Mouse (Mus musculus): ENCODE measurements around the gene Mpc1. TPM values are rescaled to one million over a fixed set of nuclear protein-coding genes. Genes with fewer than 3 reads are reported as not detected.

Gene Mpc1
- polyA plus RNA-seq (2015; fragmentation: Nextera tagmentation; extraction: Ambion mirVana): 241 and 254 TPM in 2 replicates

DNA sequence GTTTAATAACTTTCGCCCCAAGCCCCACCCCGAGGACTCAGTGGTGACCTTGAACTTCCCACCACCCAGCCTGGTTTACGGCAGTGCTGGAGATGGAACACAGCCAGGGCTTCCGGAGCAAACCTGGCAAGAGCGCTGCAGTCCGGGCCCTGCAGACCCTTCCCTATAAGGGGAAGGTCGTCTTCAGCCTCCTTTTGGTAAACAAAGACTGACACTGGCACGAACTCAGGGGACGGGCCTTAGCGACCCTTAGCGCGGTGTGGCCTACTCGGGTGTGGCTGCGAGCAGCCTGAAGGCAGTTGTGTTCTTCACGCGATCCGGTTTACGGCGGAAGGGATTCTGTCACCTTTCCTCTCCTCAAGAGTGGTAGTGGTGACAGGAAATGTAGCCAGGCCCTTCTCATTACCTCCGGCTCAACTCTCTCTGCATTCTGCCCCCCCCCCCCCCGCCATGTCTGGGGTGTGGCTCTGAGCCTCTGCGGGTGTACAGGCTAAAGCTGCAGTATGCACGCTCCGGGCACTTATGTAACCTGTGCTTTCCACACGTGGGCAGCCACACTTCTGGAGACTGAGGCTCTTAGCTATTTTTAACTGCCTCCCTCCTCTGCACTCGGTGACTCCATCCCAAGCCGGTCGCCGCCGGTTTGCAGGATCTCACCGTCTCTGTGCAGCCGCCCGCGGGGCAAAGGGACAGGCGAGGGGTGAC lies at the start of gene Mpc1:
Gene Mpc1, plus strand, starts transcription at position 84 of the 705 bp plus-strand sequence.
- Histone ChIP-seq H3K4me2 (peak within 1 kb of the TSS; percentile 98), H3K36me3 (no peaks in the 10 kb centered on the region), H3K9ac (peak within 1 kb of the TSS; percentile 89), H3K4me3 (peak within 1 kb of the TSS; percentile 79), H3K27ac (peak within 1 kb of the TSS; percentile 94), H3K4me1 (replicated peaks) (peaks cover 32% of the 10 kb centered on the region), H3K9me3 (no peaks in the 10 kb centered on the region), H3K27me3 (no peaks in the 10 kb centered on the region)
- 1% methylated on average over 34 of the region's 35 CpGs for WGBS
- peak; percentile 78 for ATAC-seq (ENCODE audit: low FRiP score)

DNA sequence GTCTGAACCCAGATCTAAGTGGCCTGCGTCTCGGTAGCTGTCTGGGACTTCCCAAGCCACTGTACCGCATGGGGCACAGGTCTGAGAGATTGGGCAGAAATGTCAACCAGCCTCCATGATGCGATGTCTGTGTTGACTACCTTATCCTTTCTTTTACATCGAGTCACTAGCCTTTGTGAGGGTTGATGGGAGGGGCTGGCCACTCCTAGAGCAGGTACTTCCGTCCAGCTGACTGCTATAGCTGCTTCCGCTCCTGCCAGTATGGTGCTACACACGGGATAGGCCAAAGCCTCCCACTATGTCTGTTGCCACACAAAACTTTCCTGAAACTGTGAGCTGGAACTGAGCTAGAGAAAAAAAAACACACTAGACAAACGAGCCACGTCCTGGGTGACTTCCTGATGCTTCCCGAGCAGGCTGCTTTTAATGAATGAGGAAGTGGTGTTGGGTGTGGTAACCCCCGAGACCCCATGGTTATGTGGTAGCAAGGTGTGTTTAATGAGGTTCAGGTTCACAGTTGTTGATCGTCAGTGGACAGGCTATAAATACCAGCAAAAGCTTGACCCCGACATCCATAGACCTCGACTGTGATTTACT lies 49.0 kb upstream of the Mpc1 start:
- Histone ChIP-seq H3K36me3 (no peaks in the 10 kb centered on the region), H3K27ac (no peak overlapping the region), H3K4me2 (no peak overlapping the region), H3K4me1 (replicated peaks) (no peaks in the 10 kb centered on the region), H3K9ac (no peak overlapping the region), H3K4me3 (no peak overlapping the region), H3K9me3 (no peaks in the 10 kb centered on the region), H3K27me3 (no peaks in the 10 kb centered on the region)
- WGBS: 81% methylated on average over 15 of the region's 15 CpGs
- ATAC-seq (ENCODE audit: low FRiP score): no peak

DNA sequence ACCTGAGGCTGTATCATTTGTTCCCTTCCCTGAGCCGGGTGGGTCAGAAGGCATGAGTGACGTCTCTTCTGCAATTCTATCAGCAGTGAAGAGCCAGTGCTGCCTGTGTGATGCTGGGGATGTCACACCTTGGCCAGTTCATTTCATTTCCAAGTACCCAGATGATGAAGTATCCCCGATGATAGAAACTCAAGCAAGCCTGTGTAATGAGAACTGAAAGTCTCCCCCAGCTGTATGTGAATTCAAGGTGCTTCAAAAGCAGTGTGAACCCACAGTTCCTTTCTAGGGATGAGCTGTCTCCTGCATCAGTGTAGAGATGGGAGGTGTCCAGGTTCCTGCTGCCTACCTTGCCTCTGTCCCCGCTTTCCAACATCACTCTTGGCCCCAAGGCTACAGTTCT lies 48.2 kb upstream of the Mpc1 start:
- Histone ChIP-seq H3K9me3 (no peaks in the 10 kb centered on the region), H3K4me2 (no peak overlapping the region), H3K36me3 (no peaks in the 10 kb centered on the region), H3K4me1 (replicated peaks) (no peaks in the 10 kb centered on the region), H3K27me3 (no peaks in the 10 kb centered on the region), H3K4me3 (no peak overlapping the region), H3K27ac (no peak overlapping the region), H3K9ac (no peak overlapping the region)
- 89% methylated on average over 4 of the region's 4 CpGs for WGBS
- ATAC-seq (ENCODE audit: low FRiP score): no peak

DNA sequence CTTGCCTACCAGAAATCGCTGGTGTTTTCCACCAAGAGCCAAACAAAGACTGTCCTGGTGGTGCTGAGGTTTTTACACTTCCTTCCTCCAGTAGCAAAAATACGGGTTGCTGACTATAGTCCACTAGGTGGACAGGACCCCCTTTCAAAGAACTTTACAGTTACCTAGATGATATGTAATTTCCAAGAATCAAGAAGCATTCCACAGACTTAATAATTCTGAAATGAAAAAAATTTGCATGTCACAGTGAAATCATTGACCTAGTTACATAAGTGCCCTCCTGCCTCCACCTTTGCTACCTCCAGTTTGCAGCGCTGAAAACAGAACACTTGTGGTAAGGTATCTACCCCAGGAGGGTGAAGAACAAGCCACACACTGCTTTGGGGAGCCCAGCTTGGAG lies 47.0 kb upstream of the Mpc1 start, which contains the start of gene Ccr6:
Gene Ccr6, plus strand, starts transcription at position 301 of the 400 bp plus-strand sequence.
- Histone ChIP-seq H3K27ac (no peak within 1 kb of the TSS), H3K9me3 (no peaks in the 10 kb centered on the region), H3K4me1 (replicated peaks) (no peaks in the 10 kb centered on the region), H3K4me3 (no peak within 1 kb of the TSS), H3K36me3 (no peaks in the 10 kb centered on the region), H3K4me2 (no peak within 1 kb of the TSS), H3K27me3 (no peaks in the 10 kb centered on the region), H3K9ac (no peak within 1 kb of the TSS)
- no peak for ATAC-seq (ENCODE audit: low FRiP score)
- WGBS: 76% methylated on average over 3 of the region's 3 CpGs

DNA sequence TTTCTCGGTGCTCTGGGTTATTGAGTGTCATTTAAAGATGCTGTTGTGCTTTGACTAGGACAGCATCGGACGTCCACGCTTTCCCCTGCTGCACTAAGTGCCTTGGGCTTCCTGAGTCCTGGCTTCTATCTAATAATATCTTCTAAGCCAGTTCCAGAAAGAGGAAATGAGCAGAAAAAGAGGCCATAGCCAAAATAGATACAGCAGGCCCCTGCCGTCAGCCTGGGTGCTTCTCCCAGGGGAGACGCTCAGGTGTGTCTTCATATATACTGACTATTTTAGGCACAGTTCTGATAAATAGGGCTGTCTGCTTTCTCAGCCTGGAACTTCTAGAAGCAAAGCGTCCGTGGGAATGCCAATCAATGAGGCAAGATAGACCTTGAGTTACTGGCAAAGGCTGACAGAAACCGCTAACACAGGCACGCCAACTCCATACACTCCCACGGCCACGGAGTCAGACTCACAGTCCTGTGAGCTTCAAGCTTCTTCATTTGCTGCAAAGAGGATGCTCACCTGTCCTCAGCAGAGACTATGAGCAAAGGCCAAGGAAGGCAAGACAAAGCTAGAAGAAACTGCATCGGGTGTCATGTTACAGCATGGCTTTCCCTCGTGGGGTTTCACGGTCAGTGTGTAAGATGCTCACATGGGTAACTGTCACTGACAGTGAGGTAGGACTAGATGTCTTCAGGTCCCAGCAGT lies 44.5 kb upstream of the Mpc1 start:
- H3K4me2 ChIP-seq: no peak overlapping the region
- H3K4me3 ChIP-seq: no peak overlapping the region
- no peaks in the 10 kb centered on the region for H3K36me3 ChIP-seq
- H3K27ac ChIP-seq: no peak overlapping the region
- H3K4me1 ChIP-seq (replicated peaks): no peaks in the 10 kb centered on the region
- no peak overlapping the region for H3K9ac ChIP-seq
- H3K27me3 ChIP-seq: no peaks in the 10 kb centered on the region
- 86% methylated on average over 15 of the region's 15 CpGs for WGBS
- H3K9me3 ChIP-seq: no peaks in the 10 kb centered on the region
- ATAC-seq (ENCODE audit: low FRiP score): no peak

DNA sequence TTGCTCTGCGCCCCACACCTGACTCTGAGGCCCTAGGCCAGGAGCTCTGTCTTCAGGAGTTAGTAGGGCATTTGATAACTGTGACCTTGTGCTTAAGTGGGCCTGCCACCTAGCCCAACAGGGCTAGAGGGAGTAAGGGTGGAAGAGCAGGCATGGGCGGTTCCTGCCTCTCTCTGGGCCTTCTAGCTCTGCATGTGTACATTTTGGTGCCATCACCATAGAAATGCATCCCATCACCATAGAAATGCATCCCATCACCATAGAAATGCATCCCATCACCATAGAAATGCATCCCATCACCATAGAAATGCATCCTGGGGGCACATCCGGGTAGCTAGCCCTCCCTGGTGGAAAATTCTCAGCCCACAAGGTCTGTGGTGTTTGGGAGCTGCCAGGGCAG lies 43.1 kb upstream of the Mpc1 start:
- no peak for ATAC-seq (ENCODE audit: low FRiP score)
- Histone ChIP-seq H3K9me3 (no peaks in the 10 kb centered on the region), H3K27me3 (no peaks in the 10 kb centered on the region), H3K36me3 (no peaks in the 10 kb centered on the region), H3K4me1 (replicated peaks) (no peaks in the 10 kb centered on the region), H3K27ac (no peak overlapping the region), H3K4me2 (no peak overlapping the region), H3K4me3 (no peak overlapping the region), H3K9ac (no peak overlapping the region)
- 70% methylated on average over 3 of the region's 3 CpGs for WGBS

DNA sequence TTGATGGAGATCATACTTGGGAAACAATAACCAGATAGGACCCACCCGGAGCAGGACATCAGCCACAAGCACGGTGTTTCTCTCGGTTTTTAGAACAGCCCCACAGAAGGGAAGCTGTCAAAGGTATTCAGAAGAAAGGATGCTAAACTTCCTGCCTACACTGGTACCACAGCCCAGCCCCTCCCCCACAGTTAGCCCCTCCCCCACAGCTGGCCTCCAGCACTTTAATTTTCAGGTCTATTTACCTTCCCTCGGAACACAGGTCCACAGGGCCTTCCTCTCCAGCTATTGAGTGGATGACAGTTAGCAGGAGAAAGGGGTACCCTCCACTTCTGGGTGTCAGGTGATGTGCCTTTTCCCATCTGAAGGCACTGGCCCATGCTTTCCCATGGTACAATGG lies 42.2 kb upstream of the Mpc1 start:
- no peaks in the 10 kb centered on the region for H3K4me1 ChIP-seq (replicated peaks)
- WGBS: 64% methylated on average over 4 of the region's 4 CpGs
- no peak for ATAC-seq (ENCODE audit: low FRiP score)
- no peaks in the 10 kb centered on the region for H3K9me3 ChIP-seq
- H3K4me2 ChIP-seq: no peak overlapping the region
- no peak overlapping the region for H3K4me3 ChIP-seq
- no peaks in the 10 kb centered on the region for H3K36me3 ChIP-seq
- no peak overlapping the region for H3K27ac ChIP-seq
- no peaks in the 10 kb centered on the region for H3K27me3 ChIP-seq
- H3K9ac ChIP-seq: no peak overlapping the region

DNA sequence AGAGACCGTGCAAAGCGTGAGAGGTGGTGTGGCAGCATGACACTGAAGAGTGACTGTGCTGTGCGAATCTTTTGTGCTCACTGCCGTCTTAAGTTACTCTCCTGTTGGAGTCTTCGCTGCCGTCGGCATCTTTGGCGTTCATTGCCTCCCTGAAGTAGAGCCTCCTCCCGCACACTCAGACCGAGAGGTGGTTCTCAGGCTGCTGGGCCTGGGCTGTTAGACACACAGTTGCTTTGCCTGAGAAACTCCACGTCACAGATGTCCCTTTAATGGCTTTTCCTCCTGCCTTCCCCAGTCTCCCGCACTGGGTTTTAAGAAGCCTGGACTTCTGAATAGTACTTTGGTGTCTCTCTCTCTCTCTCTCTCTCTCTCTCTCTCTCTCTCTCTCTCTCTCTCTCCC lies 41.1 kb upstream of the Mpc1 start:
- no peak for ATAC-seq (ENCODE audit: low FRiP score)
- H3K27ac ChIP-seq: no peak overlapping the region
- no peaks in the 10 kb centered on the region for H3K27me3 ChIP-seq
- H3K4me3 ChIP-seq: no peak overlapping the region
- no peaks in the 10 kb centered on the region for H3K4me1 ChIP-seq (replicated peaks)
- H3K36me3 ChIP-seq: no peaks in the 10 kb centered on the region
- 74% methylated on average over 12 of the region's 12 CpGs for WGBS
- H3K4me2 ChIP-seq: no peak overlapping the region
- no peak overlapping the region for H3K9ac ChIP-seq
- H3K9me3 ChIP-seq: no peaks in the 10 kb centered on the region

DNA sequence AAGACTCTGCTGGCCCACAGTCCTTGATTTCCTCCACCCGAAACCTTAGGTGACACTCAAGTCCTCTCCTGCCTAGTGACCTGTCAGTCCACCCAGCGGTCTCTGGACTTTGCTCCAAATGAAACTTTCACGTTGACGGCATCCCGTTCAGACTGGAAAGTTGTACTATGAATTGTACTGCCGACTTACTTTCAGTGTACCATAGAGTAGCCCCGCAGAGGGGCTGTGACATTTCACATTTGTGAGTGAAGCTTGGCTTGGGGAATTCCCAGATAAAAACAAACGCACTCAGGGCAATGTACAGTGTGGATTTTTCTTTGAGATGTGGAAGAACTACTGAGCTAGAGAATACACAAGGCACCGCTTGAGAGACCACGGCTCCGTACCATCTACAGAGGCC lies 40.5 kb upstream of the Mpc1 start:
- no peaks in the 10 kb centered on the region for H3K36me3 ChIP-seq
- H3K4me1 ChIP-seq (replicated peaks): no peaks in the 10 kb centered on the region
- no peak overlapping the region for H3K4me3 ChIP-seq
- H3K9me3 ChIP-seq: no peaks in the 10 kb centered on the region
- WGBS: 91% methylated on average over 11 of the region's 11 CpGs
- H3K4me2 ChIP-seq: no peak overlapping the region
- no peak for ATAC-seq (ENCODE audit: low FRiP score)
- H3K27ac ChIP-seq: no peak overlapping the region
- no peaks in the 10 kb centered on the region for H3K27me3 ChIP-seq
- H3K9ac ChIP-seq: no peak overlapping the region

DNA sequence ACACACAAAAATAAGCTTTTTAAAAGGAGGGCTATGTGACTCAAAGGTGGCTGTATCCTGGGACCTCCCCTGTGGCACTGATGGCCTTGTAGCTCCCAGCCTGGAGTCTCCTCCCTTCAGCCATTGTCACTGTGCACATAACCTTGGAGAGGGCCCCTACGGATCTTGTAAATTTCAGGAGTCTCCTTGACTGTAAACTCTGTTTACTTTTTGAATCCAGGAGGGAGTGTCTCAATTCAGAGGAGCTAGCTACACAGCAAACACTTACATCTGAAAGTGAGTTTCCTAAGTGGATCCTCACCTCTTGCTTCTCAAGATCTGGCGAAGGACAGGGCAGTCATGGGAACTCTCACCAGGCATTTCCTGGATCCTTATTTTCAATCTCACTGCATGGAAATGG lies 38.6 kb upstream of the Mpc1 start:
- no peaks in the 10 kb centered on the region for H3K27me3 ChIP-seq
- no peaks in the 10 kb centered on the region for H3K9me3 ChIP-seq
- no peak overlapping the region for H3K4me3 ChIP-seq
- H3K36me3 ChIP-seq: no peaks in the 10 kb centered on the region
- no peak overlapping the region for H3K4me2 ChIP-seq
- H3K27ac ChIP-seq: no peak overlapping the region
- H3K9ac ChIP-seq: no peak overlapping the region
- 91% methylated on average over 2 of the region's 2 CpGs for WGBS
- no peaks in the 10 kb centered on the region for H3K4me1 ChIP-seq (replicated peaks)
- no peak for ATAC-seq (ENCODE audit: low FRiP score)

DNA sequence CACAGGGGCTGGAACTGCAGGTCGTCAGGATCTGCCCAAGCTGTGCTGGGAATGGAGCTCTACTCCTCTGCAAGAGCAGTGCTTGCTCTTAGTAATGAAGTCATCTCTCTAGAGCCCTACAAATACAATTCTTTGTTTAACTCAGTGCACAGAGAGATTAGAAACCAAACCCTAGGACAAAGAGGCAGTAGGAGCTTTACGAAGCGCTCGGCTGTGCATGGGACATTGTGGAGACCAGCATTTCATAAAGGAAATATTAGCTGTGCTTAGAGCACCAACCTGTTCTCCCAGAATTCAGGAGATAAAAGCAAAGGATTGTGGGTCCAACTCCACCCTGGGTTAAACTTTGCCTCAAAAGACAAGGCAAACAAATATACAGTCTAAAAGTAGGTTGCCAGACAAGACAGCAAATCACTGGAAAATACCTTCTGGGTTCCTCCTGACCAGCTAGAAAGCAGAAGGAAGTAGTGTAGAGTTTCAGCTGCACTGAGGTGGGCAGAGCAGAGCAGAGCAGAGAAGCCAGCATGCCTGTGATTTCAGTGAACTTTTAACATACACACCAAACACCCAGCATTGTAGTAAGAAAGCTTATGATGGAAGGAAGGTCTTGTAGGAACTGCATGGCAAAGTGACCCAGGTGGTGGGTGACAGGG lies 36.5 kb upstream of the Mpc1 start:
- Histone ChIP-seq H3K4me3 (no peak overlapping the region), H3K27me3 (no peaks in the 10 kb centered on the region), H3K4me2 (no peak overlapping the region), H3K27ac (no peak overlapping the region), H3K36me3 (no peaks in the 10 kb centered on the region), H3K4me1 (replicated peaks) (no peaks in the 10 kb centered on the region), H3K9ac (no peak overlapping the region), H3K9me3 (no peaks in the 10 kb centered on the region)
- 84% methylated on average over 4 of the region's 4 CpGs for WGBS
- ATAC-seq (ENCODE audit: low FRiP score): no peak

DNA sequence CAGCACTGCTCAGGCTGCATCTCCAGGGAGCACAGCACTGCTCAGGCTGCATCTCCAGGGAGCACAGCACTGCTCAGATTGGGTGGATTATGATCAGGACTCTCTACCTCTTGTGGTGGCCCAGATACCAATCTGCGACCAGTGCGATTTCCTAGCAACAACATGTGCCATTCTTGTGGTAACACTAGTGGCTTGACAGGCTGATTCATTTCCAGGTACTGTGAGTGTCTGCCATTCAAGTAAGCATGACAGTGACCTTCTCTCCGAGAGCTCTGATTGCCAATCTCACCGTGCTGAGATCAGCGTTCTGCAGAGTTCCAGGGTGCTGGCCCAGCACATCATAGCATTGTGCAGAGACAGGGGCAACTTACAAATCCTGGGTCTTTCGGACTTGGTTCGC lies 31.0 kb upstream of the Mpc1 start:
- Histone ChIP-seq H3K9ac (no peak overlapping the region), H3K27ac (no peak overlapping the region), H3K4me2 (no peak overlapping the region), H3K27me3 (no peaks in the 10 kb centered on the region), H3K9me3 (no peaks in the 10 kb centered on the region), H3K4me1 (replicated peaks) (no peaks in the 10 kb centered on the region), H3K36me3 (no peaks in the 10 kb centered on the region), H3K4me3 (no peak overlapping the region)
- WGBS: 91% methylated on average over 7 of the region's 7 CpGs
- no peak for ATAC-seq (ENCODE audit: low FRiP score)
